Mouse (Mus musculus) layer of hippocampus, postnatal 25 days (tissue): ENCODE measurements at regions not wholly inside any gene's neighbourhood (a gene's known extent, or its start where the extent isn't known, plus 50 kb on each side); places are given as distances from the start of the nearest gene placed in this dataset.
A peak's percentile ranks its signal among the peaks of the same experiment; 100 is the strongest.

Experiments
- DNase-seq, 2 experiments: peaks; one replicate each; pipeline ENCODE4 v3.0.0; 2022; ENCODE audit warnings: mixed read lengths in 2 of 2, low spot score in 1 of 2; ENCODE audit errors: extremely low spot score in 1 of 2

DNA sequence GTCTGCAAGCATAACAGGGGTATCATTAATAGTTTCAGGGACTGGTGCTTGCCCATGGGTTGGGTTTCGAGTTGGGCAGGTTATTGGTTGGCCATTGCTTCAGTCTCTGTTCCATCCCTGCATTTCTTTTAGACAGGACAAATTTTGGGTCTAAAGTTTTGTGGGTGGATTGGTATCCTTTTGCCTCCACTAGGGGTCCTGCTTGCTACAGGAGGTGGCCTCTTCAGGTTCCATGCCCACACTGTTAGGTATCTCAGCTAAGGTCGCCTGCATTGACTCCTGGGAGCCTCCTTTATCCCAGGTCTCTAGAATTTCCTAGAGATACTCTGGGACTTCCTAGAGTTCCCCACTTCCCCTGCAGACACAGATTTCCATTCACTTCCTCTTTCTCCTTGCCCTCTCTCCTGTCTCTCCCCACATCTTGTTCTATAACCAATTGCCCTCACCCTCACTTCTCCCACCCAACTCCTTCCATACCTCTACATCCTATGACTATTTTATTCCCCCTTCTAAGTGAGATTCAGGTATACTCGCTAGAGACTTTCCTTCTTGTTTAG lies 278.2 kb downstream of the 1700017N19Rik start:
- no peak for DNase-seq

DNA sequence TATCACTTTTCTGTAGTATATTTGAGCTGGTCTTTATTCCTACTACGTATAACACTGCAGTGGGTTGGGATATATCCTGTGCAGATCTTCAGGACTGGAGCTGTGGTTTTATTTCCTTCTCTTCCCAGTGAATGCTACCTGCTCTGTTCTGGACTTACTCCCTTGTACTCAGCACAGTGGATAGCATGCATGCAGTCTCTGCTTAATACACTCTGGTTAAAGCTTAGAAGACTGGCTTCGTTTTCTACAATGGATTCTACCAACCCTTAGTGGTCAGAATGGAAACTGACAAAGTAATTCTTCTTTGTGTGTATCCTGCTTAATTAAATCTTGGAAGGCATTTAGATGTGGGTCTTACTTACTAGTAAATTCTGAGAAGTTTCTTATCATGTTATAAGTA lies 292.3 kb downstream of the 1700017N19Rik start:
- no peak for DNase-seq

DNA sequence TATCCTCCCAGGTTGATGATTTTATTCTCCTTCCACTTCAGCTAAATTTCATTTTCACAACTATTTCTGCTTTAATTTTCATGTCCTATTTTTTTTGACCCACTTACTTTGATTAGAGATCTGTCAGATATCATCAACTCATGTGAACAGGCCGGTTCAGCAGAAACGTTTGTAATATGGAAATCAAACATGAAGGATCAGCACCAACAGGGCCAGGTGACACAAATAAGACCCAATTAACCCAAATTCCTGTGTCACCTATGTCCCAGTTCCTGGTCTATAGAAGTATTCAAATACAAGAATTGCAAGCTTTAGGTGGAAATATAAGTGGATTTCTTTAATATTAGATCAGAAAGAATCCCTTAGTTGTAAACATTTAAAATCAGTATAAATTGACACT lies 332.7 kb downstream of the 1700017N19Rik start:
- no peak for DNase-seq

DNA sequence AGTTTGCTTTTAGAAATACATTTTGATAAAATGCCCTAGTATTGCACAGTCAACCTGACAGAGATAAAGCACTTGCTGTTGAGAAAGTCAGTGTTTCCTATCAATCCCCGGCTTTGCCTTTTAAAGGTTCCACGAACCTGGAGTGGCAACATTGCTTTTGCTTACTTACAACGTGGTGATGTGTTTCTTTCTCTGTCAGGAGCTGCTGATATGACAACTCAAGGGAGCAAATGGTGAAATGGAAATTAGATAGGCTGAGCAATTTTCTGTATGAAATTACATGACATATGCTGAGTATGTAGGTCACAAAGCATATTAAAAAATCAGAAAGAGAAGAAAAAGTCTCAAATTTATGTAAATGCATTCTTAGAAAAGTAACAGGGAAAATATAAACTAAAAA lies 336.8 kb downstream of the 1700017N19Rik start:
- DNase-seq = no peak

DNA sequence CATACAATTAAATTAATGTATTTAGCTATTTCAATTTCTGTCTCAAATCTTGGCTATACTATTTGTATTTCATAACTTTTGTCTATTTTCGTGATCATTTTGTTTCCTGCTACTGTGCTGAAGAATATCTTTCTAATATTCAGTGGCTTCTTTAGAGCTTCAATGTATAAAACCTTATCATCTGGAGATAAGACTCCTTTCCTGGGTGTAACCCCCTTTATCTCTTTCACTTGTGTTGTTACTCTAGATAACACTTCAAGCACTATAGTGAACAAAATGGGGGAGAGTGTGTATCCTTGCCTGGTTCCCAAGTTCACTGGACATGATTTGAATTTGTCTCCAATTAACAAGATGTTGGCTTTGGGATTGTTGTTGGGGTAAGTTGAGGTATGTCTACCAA lies 341.5 kb downstream of the 1700017N19Rik start:
- DNase-seq = no peak

- no peak for DNase-seq
Measured at GRCm38 (mm10) chr10:100958371-100958770, 368.1 kb downstream of the 1700017N19Rik start.

GRCm38 (mm10) chr10:101003469-101003868 lies 413.2 kb downstream of the 1700017N19Rik start:
- DNase-seq = no peak

- DNase-seq = no peak
Measured at GRCm38 (mm10) chr10:101004687-101005086, 414.4 kb downstream of the 1700017N19Rik start.

DNA sequence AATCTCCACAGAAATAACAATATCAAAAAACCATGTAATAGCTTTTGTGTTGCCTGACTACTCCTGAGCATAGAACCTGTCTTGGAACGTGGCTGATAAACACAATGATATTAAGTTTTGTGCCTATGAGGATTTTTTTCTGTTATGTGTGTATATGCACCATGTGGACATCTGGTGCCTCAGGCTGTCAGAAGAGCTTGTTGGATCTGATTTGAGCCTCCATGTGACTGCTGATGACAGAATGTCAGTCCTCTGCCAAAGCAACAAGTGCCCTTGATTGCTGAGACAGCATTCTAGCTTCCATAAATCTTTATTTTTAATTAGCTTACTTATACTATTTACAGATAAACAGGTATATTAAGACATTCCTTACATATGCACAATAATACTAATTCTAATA lies 425.1 kb downstream of the 1700017N19Rik start:
- DNase-seq = peak in 1 of 2 experiments; percentile 5

GRCm38 (mm10) chr10:101038630-101039029 lies 448.3 kb downstream of the 1700017N19Rik start:
- no peak for DNase-seq

DNA sequence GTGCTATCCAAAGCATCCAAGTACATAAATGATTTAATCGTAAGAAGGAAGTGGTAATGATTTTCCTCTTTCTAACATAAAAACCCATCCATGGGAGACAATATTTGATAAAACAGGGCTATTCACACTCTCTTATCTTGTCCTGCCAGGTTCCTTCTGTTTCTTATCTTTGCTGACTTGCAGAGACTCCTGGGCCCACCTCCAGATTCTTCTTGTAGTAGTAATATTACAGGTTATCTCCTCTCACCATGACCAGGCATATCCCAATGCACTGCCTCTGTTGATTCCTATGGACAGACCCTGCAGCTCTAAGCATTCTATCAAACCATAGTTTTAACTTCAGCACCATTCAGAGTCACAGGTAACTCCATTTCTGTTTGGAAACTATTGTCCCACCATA lies 448.8 kb downstream of the 1700017N19Rik start:
- DNase-seq = no peak
